Mouse (Mus musculus) bone marrow, adult 2 months (tissue): ENCODE measurements at regions not wholly inside any gene's neighbourhood (a gene's known extent, or its start where the extent isn't known, plus 50 kb on each side); places are given as distances from the start of the nearest gene placed in this dataset.

ENCODE experiments used
- CTCF ChIP-seq: fragments of 200-500 bp; IDR thresholded peaks from 2 replicates; pipeline ENCODE4 v1.5.1; 2011; ENCODE audit warnings: low read length, control low read depth; ENCODE audit not compliant: control insufficient read depth, insufficient read depth
- POLR2A ChIP-seq: fragments of 200-500 bp; IDR thresholded peaks from 2 replicates; pipeline ENCODE4 v1.6.1; 2011; ENCODE audit warnings: low read depth, mild to moderate bottlenecking, control low read depth, low read length, borderline replicate concordance; ENCODE audit not compliant: control insufficient read depth

- 0 out of 2 replicates have a peak, but pooled peaks have one; percentile 11 for TF ChIP-seq CTCF
- TF ChIP-seq POLR2A: no peak
These were observed 223.3 kb upstream of the Elac2 start for GRCm38 (mm10) chr11:64755563-64755962.
